Mouse (Mus musculus) testis, adult 2 months (tissue): ENCODE measurements around the gene Phactr2. TPM values are rescaled to one million over a fixed set of nuclear protein-coding genes. Genes with fewer than 3 reads are reported as not detected.

Experiments
- H3K27ac ChIP-seq: fragments of 200-500 bp; 2 replicates; pipeline ENCODE4 v1.5.1; 2012; ENCODE audit warnings: low read depth, low read length; ENCODE audit not compliant: control insufficient read depth, insufficient read depth
- H3K27me3 ChIP-seq: fragments of 200-500 bp; 2 replicates; pipeline ENCODE4 v1.6.1; 2012; ENCODE audit warnings: mild to moderate bottlenecking, low read length, moderate library complexity; ENCODE audit not compliant: control insufficient read depth, insufficient read depth
- H3K36me3 ChIP-seq: fragments of 200-500 bp; 2 replicates; pipeline ENCODE4 v1.6.1; 2012; ENCODE audit warnings: mild to moderate bottlenecking, low read length; ENCODE audit not compliant: control insufficient read depth, insufficient read depth
- H3K4me1 ChIP-seq: fragments of 200-500 bp; 2 replicates; pipeline ENCODE4 v1.6.1; 2012; ENCODE audit warnings: low read length; ENCODE audit not compliant: control insufficient read depth, insufficient read depth
- H3K4me3 ChIP-seq: fragments of 200-500 bp; 2 replicates; pipeline ENCODE4 v1.5.1; 2012; ENCODE audit warnings: low read depth, mild to moderate bottlenecking, low read length, moderate library complexity, mixed read lengths; ENCODE audit not compliant: control insufficient read depth
- CTCF ChIP-seq: fragments of 200-500 bp; IDR thresholded peaks from 2 replicates; pipeline ENCODE4 v1.5.1; 2012; ENCODE audit warnings: low read depth, mild to moderate bottlenecking, inconsistent platforms, low read length, moderate library complexity; ENCODE audit not compliant: control insufficient read depth, insufficient read depth, insufficient replicate concordance
- POLR2A ChIP-seq: fragments of 200-500 bp; IDR thresholded peaks from 2 replicates; pipeline ENCODE4 v1.6.1; 2012; ENCODE audit warnings: low read depth, mild to moderate bottlenecking, inconsistent platforms, low read length, moderate library complexity; ENCODE audit not compliant: control insufficient read depth
- polyA plus RNA-seq: library from polyadenylated mRNA; depleted of rRNA; stranded (reverse); fragments of >200 nt; gene quantifications from 2 replicates; pipeline ENCODE4 v1.2.3, GENCODE M21; 2012

Phactr2 gene
- polyA plus RNA-seq, 1 experiment = 3.5 TPM

- TF ChIP-seq CTCF (no peak), POLR2A (no peak)
Measured at GRCm38 (mm10) chr10:13276298-13276697, 197.9 kb downstream of the Phactr2 start.

GRCm38 (mm10) chr10:13275152-13275551, 199.1 kb downstream of the Phactr2 start:
- no peak overlapping the region for H3K27ac ChIP-seq
- TF ChIP-seq POLR2A = no peak
- TF ChIP-seq CTCF = no peak
- H3K4me3 ChIP-seq = no peak overlapping the region
- H3K27me3 ChIP-seq = no peaks in the 10 kb centered on the region
- H3K4me1 ChIP-seq = no peaks in the 10 kb centered on the region
- no peaks in the 10 kb centered on the region for H3K36me3 ChIP-seq

More at GRCm38 (mm10) chr10:13276298-13276697, 197.9 kb downstream of the Phactr2 start:
- no peaks in the 10 kb centered on the region for H3K27me3 ChIP-seq
- H3K27ac ChIP-seq = no peak overlapping the region
- H3K4me3 ChIP-seq = no peak overlapping the region
- no peaks in the 10 kb centered on the region for H3K4me1 ChIP-seq
- H3K36me3 ChIP-seq = no peaks in the 10 kb centered on the region

- no peaks in the 10 kb centered on the region for H3K36me3 ChIP-seq
- H3K27ac ChIP-seq = no peak overlapping the region
- no peaks in the 10 kb centered on the region for H3K4me1 ChIP-seq
- TF ChIP-seq CTCF (no peak), POLR2A (no peak)
- H3K4me3 ChIP-seq = no peak overlapping the region
- H3K27me3 ChIP-seq = no peaks in the 10 kb centered on the region
Measured at GRCm38 (mm10) chr10:13274699-13275098, 199.5 kb downstream of the Phactr2 start.

DNA sequence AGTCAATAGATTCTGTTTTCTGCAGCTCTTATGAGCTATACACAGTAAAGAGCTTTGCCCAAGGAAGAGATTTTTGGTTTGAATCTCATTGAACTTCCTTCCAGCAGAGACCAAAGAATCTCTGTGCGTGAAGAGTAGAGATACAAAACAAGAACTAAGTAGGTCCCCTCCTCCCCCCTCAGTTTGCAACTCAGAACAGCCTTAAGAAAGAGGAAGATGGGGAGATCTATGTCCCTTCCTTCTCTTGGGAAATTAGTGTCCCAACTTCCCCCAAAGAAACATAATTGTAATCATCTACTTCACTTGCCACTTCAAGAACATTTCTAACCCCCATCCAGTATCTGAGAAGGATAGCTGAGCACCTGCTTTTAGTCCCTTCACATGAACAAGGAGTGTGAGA, 200.5 kb downstream of the Phactr2 start:
- no peaks in the 10 kb centered on the region for H3K27me3 ChIP-seq
- H3K4me1 ChIP-seq = no peaks in the 10 kb centered on the region
- H3K4me3 ChIP-seq = no peak overlapping the region
- H3K36me3 ChIP-seq = no peaks in the 10 kb centered on the region
- TF ChIP-seq CTCF (no peak), POLR2A (no peak)
- H3K27ac ChIP-seq = no peak overlapping the region

DNA sequence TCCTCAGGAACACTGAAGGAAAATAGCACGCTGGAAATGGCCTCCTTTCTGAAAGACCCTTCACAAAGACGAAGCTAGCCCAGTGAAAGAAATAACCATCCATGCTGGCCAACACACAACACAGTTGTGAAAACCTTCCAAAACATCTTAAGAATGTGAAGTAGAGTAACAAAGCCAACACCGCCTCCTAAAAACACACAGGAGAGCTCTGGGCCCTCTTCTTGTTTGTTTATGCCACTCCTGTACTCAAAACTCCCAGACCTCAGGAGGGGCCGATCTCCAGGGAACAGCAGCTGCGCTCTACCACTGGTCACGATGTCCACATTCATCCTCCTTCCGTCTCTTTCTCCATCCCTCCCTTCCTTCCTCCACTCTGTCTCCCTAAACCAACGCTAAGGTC, 202.5 kb downstream of the Phactr2 start:
- Histone ChIP-seq H3K27me3 (no peaks in the 10 kb centered on the region), H3K36me3 (no peaks in the 10 kb centered on the region), H3K4me1 (no peaks in the 10 kb centered on the region), H3K27ac (no peak overlapping the region), H3K4me3 (no peak overlapping the region)
- TF ChIP-seq CTCF (no peak), POLR2A (no peak)

DNA sequence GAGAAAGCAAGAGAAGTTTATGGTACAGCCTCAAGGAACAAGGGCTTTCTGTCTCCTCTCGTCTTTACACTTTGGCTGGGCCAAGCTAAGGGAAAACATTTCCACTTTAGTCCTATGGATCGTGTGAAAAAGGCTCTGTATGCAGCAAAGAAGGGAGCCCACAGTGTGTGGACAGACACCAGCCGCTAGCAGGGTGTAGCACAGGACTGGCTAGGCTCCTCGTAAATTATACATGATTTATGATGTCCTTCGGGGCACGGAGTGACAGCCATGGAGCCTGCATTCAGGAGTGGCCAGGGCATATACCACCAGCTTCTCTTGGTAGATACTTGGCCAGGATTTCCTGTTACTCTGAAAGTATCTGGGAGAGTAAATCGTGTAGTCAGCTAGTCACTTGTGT, 203.1 kb downstream of the Phactr2 start:
- Histone ChIP-seq H3K36me3 (no peaks in the 10 kb centered on the region), H3K4me1 (no peaks in the 10 kb centered on the region), H3K27ac (no peak overlapping the region), H3K27me3 (no peaks in the 10 kb centered on the region), H3K4me3 (no peak overlapping the region)
- TF ChIP-seq POLR2A (no peak), CTCF (no peak)

GRCm38 (mm10) chr10:13270270-13270669, 203.9 kb downstream of the Phactr2 start:
- no peak for TF ChIP-seq CTCF
- no peak for TF ChIP-seq POLR2A
- H3K4me3 ChIP-seq = no peak overlapping the region
- no peak overlapping the region for H3K27ac ChIP-seq
- H3K36me3 ChIP-seq = no peaks in the 10 kb centered on the region
- no peaks in the 10 kb centered on the region for H3K4me1 ChIP-seq
- no peaks in the 10 kb centered on the region for H3K27me3 ChIP-seq

DNA sequence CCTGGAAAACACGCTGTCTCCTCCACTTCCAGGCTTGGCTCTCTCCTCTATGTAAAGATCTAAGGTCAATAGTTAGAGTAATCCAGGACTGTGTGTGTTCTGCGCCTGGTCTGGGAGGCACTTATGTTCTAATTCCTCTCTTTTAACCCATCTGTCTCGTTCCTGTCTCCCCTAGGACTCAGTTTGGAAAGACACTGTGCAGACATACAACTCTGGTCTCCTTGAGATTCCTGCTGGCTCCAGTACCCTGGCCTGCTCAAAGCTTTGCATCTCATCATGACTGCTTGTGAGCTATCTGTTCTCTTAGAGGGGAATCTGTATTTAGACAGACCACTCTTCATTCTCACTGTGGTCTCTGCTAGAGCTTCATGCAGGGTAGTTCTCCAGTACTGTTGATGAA, 215.0 kb downstream of the Phactr2 start:
- Histone ChIP-seq H3K4me1 (no peaks in the 10 kb centered on the region), H3K27me3 (no peaks in the 10 kb centered on the region), H3K36me3 (no peaks in the 10 kb centered on the region), H3K27ac (no peak overlapping the region), H3K4me3 (no peak overlapping the region)
- no peak for TF ChIP-seq CTCF
- TF ChIP-seq POLR2A = no peak
